Mouse (Mus musculus) kidney, embryonic 16.5 days (tissue): ENCODE measurements at regions not wholly inside any gene's neighbourhood (a gene's known extent, or its start where the extent isn't known, plus 50 kb on each side); places are given as distances from the start of the nearest gene placed in this dataset.

Experiments used
- ATAC-seq: fragments of 200-750 bp; cut with Nextera tagmentation; 2 replicates; pipeline ENCODE4 v1.8.0; 2017; ENCODE audit warnings: moderate TSS enrichment; ENCODE audit not compliant: low FRiP score, low TSS enrichment
- H3K27ac ChIP-seq: fragments of 300-500 bp; sonication (generic); 2 replicates; pipeline ENCODE4 v1.5.1; 2014; ENCODE audit warnings: low read length
- H3K27me3 ChIP-seq: fragments of 300-500 bp; sonication (generic); 2 replicates; pipeline ENCODE4 v1.6.1; 2014; ENCODE audit warnings: low read length, control low read depth, mixed read lengths; ENCODE audit not compliant: insufficient read depth
- H3K36me3 ChIP-seq: fragments of 300-500 bp; sonication (generic); 2 replicates; pipeline ENCODE4 v1.6.1; 2014; ENCODE audit warnings: low read length, control low read depth, mixed read lengths; ENCODE audit not compliant: insufficient read depth
- H3K4me1 ChIP-seq: fragments of 300-500 bp; sonication (generic); 2 replicates; pipeline ENCODE4 v1.6.1; 2014; ENCODE audit warnings: low read length, control low read depth, mixed read lengths; ENCODE audit not compliant: insufficient read depth
- H3K4me2 ChIP-seq: fragments of 300-500 bp; sonication (generic); replicated peaks from 2 replicates; pipeline ENCODE4 v1.6.1; 2014; ENCODE audit warnings: low read depth, low read length
- H3K4me3 ChIP-seq: fragments of 300-500 bp; sonication (generic); 2 replicates; pipeline ENCODE4 v1.5.1; 2014; ENCODE audit warnings: mild to moderate bottlenecking, low read length
- H3K9ac ChIP-seq: fragments of 300-500 bp; sonication (generic); replicated peaks from 2 replicates; pipeline ENCODE4 v1.6.1; 2014; ENCODE audit warnings: low read length
- H3K9me3 ChIP-seq: fragments of 300-500 bp; sonication (generic); 2 replicates; pipeline ENCODE4 v1.6.1; 2016; ENCODE audit warnings: low read length, control low read depth
- WGBS: fragments of 180-500 bp; shearing (Covaris S2); extraction: QIAGEN DNeasy Blood & Tissue Kit; methylation state at CpG from one replicate; pipeline ENCODE4 v1.1.7; 2014; 5-methylcytosine and 5-hydroxymethylcytosine counted together

GRCm38 (mm10) chr10:26434586-26434985, 58.8 kb upstream of the L3mbtl3 start:
- H3K4me3 ChIP-seq, result no peak overlapping the region
- no peaks in the 10 kb centered on the region for H3K36me3 ChIP-seq
- no peak for ATAC-seq
- H3K4me2 ChIP-seq, result no peak overlapping the region
- H3K27me3 ChIP-seq, result no peaks in the 10 kb centered on the region
- no peaks in the 10 kb centered on the region for H3K4me1 ChIP-seq
- 92% methylated on average over 11 of the region's 11 CpGs for WGBS
- no peak overlapping the region for H3K27ac ChIP-seq
- peaks cover 2% of the 10 kb centered on the region; the same call in 1 of the 2 replicates for H3K9me3 ChIP-seq
- no peak overlapping the region for H3K9ac ChIP-seq

GRCm38 (mm10) chr10:26440720-26441119, 64.9 kb upstream of the L3mbtl3 start:
- Histone ChIP-seq H3K9me3 (peaks cover 2% of the 10 kb centered on the region; the same call in 1 of the 2 replicates), H3K27ac (no peak overlapping the region), H3K36me3 (no peaks in the 10 kb centered on the region), H3K27me3 (no peaks in the 10 kb centered on the region), H3K9ac (no peak overlapping the region), H3K4me1 (no peaks in the 10 kb centered on the region), H3K4me2 (no peak overlapping the region), H3K4me3 (no peak overlapping the region)
- WGBS, result 90% methylated on average over 1 of the region's 1 CpGs
- no peak for ATAC-seq

- no peak overlapping the region for H3K27ac ChIP-seq
- H3K4me3 ChIP-seq, result no peak overlapping the region
- no peaks in the 10 kb centered on the region for H3K4me1 ChIP-seq
- no peak for ATAC-seq
- no peak overlapping the region for H3K4me2 ChIP-seq
- H3K36me3 ChIP-seq, result no peaks in the 10 kb centered on the region
- 69% methylated on average over 4 of the region's 4 CpGs for WGBS
- no peaks in the 10 kb centered on the region for H3K9me3 ChIP-seq
- no peak overlapping the region for H3K9ac ChIP-seq
- H3K27me3 ChIP-seq, result no peaks in the 10 kb centered on the region
Measured at GRCm38 (mm10) chr10:26484311-26484710, 108.5 kb upstream of the L3mbtl3 start.

GRCm38 (mm10) chr10:26491351-26491750, 115.6 kb upstream of the L3mbtl3 start:
- no peak for ATAC-seq
- Histone ChIP-seq H3K4me2 (no peak overlapping the region), H3K9ac (no peak overlapping the region), H3K4me1 (no peaks in the 10 kb centered on the region), H3K27me3 (no peaks in the 10 kb centered on the region), H3K36me3 (no peaks in the 10 kb centered on the region), H3K4me3 (no peak overlapping the region), H3K9me3 (no peaks in the 10 kb centered on the region), H3K27ac (no peak overlapping the region)
- WGBS, result 92% methylated on average over 5 of the region's 5 CpGs

- Histone ChIP-seq H3K27ac (no peak overlapping the region), H3K4me2 (no peak overlapping the region), H3K4me3 (no peak overlapping the region), H3K4me1 (no peaks in the 10 kb centered on the region), H3K36me3 (no peaks in the 10 kb centered on the region), H3K27me3 (no peaks in the 10 kb centered on the region), H3K9me3 (no peaks in the 10 kb centered on the region), H3K9ac (no peak overlapping the region)
- WGBS, result 72% methylated on average over 11 of the region's 11 CpGs
- ATAC-seq, result no peak
Measured at GRCm38 (mm10) chr10:26492146-26492545, 116.4 kb upstream of the L3mbtl3 start.

- H3K9me3 ChIP-seq, result no peaks in the 10 kb centered on the region
- 81% methylated on average over 13 of the region's 13 CpGs for WGBS
- no peak overlapping the region for H3K9ac ChIP-seq
- H3K36me3 ChIP-seq, result no peaks in the 10 kb centered on the region
- H3K4me1 ChIP-seq, result no peaks in the 10 kb centered on the region
- H3K4me2 ChIP-seq, result no peak overlapping the region
- ATAC-seq, result no peak
- no peak overlapping the region for H3K27ac ChIP-seq
- H3K27me3 ChIP-seq, result no peaks in the 10 kb centered on the region
- no peak overlapping the region for H3K4me3 ChIP-seq
Measured at GRCm38 (mm10) chr10:26492856-26493484, 117.2 kb upstream of the L3mbtl3 start.

GRCm38 (mm10) chr10:26493801-26494200, 118.0 kb upstream of the L3mbtl3 start:
- Histone ChIP-seq H3K9ac (no peak overlapping the region), H3K27me3 (no peaks in the 10 kb centered on the region), H3K4me2 (no peak overlapping the region), H3K36me3 (no peaks in the 10 kb centered on the region), H3K4me1 (no peaks in the 10 kb centered on the region), H3K27ac (no peak overlapping the region), H3K9me3 (no peaks in the 10 kb centered on the region), H3K4me3 (no peak overlapping the region)
- WGBS, result 84% methylated on average over 2 of the region's 2 CpGs
- ATAC-seq, result no peak

GRCm38 (mm10) chr10:26494380-26494781, 118.6 kb upstream of the L3mbtl3 start:
- H3K9me3 ChIP-seq, result no peaks in the 10 kb centered on the region
- no peak overlapping the region for H3K27ac ChIP-seq
- no peak overlapping the region; the same call in 1 of the 2 replicates for H3K4me2 ChIP-seq
- H3K9ac ChIP-seq, result no peak overlapping the region
- no peaks in the 10 kb centered on the region for H3K36me3 ChIP-seq
- no peaks in the 10 kb centered on the region for H3K4me1 ChIP-seq
- no peak overlapping the region for H3K4me3 ChIP-seq
- H3K27me3 ChIP-seq, result no peaks in the 10 kb centered on the region
- WGBS, result 64% methylated on average over 9 of the region's 9 CpGs
- peak; percentile 61; the same call in 1 of the 2 replicates for ATAC-seq

- Histone ChIP-seq H3K4me1 (no peaks in the 10 kb centered on the region), H3K4me3 (no peak overlapping the region), H3K9ac (no peak overlapping the region), H3K4me2 (no peak overlapping the region), H3K27me3 (no peaks in the 10 kb centered on the region), H3K9me3 (peaks cover 3% of the 10 kb centered on the region; the same call in 1 of the 2 replicates), H3K27ac (no peak overlapping the region), H3K36me3 (no peaks in the 10 kb centered on the region)
- WGBS, result 80% methylated on average over 12 of the region's 12 CpGs
- peak; percentile 93 for ATAC-seq
Measured at GRCm38 (mm10) chr10:26500265-26500935, 124.6 kb upstream of the L3mbtl3 start.

- no peak for ATAC-seq
- no peak overlapping the region for H3K27ac ChIP-seq
Measured at GRCm38 (mm10) chr10:26520879-26521278, 145.1 kb upstream of the L3mbtl3 start.

More at GRCm38 (mm10) chr10:26520879-26521278, 145.1 kb upstream of the L3mbtl3 start:
- Histone ChIP-seq H3K9me3 (no peaks in the 10 kb centered on the region), H3K4me3 (no peak overlapping the region), H3K4me1 (no peaks in the 10 kb centered on the region), H3K4me2 (no peak overlapping the region), H3K9ac (no peak overlapping the region), H3K36me3 (no peaks in the 10 kb centered on the region), H3K27me3 (no peaks in the 10 kb centered on the region)
- WGBS, result 56% methylated on average over 6 of the region's 6 CpGs
